Mouse (Mus musculus) ES-Bruce4 (cell line): ENCODE measurements around the gene Mrps7. TPM values are rescaled to one million over a fixed set of nuclear protein-coding genes. Genes with fewer than 3 reads are reported as not detected.

Experiments
- H3K27ac ChIP-seq: 2 replicates; pipeline ENCODE4 v1.5.1; 2012; ENCODE audit warnings: low read length, inconsistent platforms; ENCODE audit not compliant: insufficient read depth
- H3K27me3 ChIP-seq: 2 replicates; pipeline ENCODE4 v1.6.1; 2012; ENCODE audit warnings: mild to moderate bottlenecking, low read length, inconsistent platforms; ENCODE audit not compliant: control insufficient read depth, poor library complexity, insufficient read depth, severe bottlenecking
- H3K36me3 ChIP-seq: 2 replicates; pipeline ENCODE4 v1.6.1; 2012; ENCODE audit warnings: inconsistent platforms, mild to moderate bottlenecking, low read length, moderate library complexity; ENCODE audit not compliant: control insufficient read depth, poor library complexity, insufficient read depth, severe bottlenecking
- H3K4me1 ChIP-seq: one replicate; pipeline ENCODE4 v1.8.1; 2011; ENCODE audit warnings: low read length; ENCODE audit not compliant: control insufficient read depth, insufficient read depth
- H3K4me3 ChIP-seq: 2 replicates; pipeline ENCODE4 v1.5.1; 2011; ENCODE audit warnings: low read depth, mild to moderate bottlenecking, low read length
- H3K9ac ChIP-seq: 2 replicates; pipeline ENCODE4 v1.6.1; 2012; ENCODE audit warnings: low read depth, mild to moderate bottlenecking, inconsistent platforms; ENCODE audit not compliant: poor library complexity, severe bottlenecking
- H3K9me3 ChIP-seq: replicated peaks from 2 replicates; pipeline ENCODE4 v1.6.1; 2012; ENCODE audit warnings: mild to moderate bottlenecking, low read length, inconsistent platforms; ENCODE audit not compliant: control insufficient read depth, poor library complexity, insufficient read depth, severe bottlenecking
- CTCF ChIP-seq: IDR thresholded peaks from one replicate; pipeline ENCODE4 v1.8.1; 2011; ENCODE audit warnings: low read depth, low read length
- EP300 ChIP-seq: IDR thresholded peaks from 2 replicates; pipeline ENCODE4 v1.6.1; 2011; ENCODE audit warnings: low read depth, low read length; ENCODE audit not compliant: insufficient read depth
- POLR2A ChIP-seq: IDR thresholded peaks from one replicate; pipeline ENCODE4 v1.8.1; 2011; ENCODE audit warnings: low read length; ENCODE audit not compliant: insufficient read depth
- polyA plus RNA-seq: library from polyadenylated mRNA; stranded (reverse); fragments of >200 nt; gene quantifications from 2 replicates; pipeline ENCODE4 v1.2.4, GENCODE M21; 2011; ENCODE audit warnings: low read depth; ENCODE audit not compliant: missing spikeins, insufficient read depth, insufficient read length

Gene Mrps7
- polyA plus RNA-seq, 1 experiment = 35.5 TPM

GRCm38 (mm10) chr11:115629734-115630531 is 26.2 kb downstream of the Mrps7 start:
- Histone ChIP-seq H3K27ac (peak overlapping the region; percentile 96), H3K36me3 (no peaks in the 10 kb centered on the region), H3K4me3 (no peak overlapping the region), H3K27me3 (no peaks in the 10 kb centered on the region), H3K4me1 (peaks cover 2% of the 10 kb centered on the region), H3K9ac (peak overlapping the region; percentile 6), H3K9me3 (no peaks in the 10 kb centered on the region)
- no peak for TF ChIP-seq POLR2A
- no peak for TF ChIP-seq CTCF
- TF ChIP-seq EP300 = no peak

GRCm38 (mm10) chr11:115630532-115631504 is 27.1 kb downstream of the Mrps7 start:
- no peaks in the 10 kb centered on the region for H3K9me3 ChIP-seq
- no peaks in the 10 kb centered on the region for H3K27me3 ChIP-seq
- no peaks in the 10 kb centered on the region for H3K36me3 ChIP-seq
- peaks cover 2% of the 10 kb centered on the region for H3K4me1 ChIP-seq
- peak overlapping the region; percentile 62 for H3K9ac ChIP-seq
- TF ChIP-seq POLR2A = peak; percentile 32
- no peak for TF ChIP-seq CTCF
- TF ChIP-seq EP300 = peak; percentile 78
- H3K4me3 ChIP-seq = peak overlapping the region; percentile 42
- H3K27ac ChIP-seq = peak overlapping the region; percentile 96

GRCm38 (mm10) chr11:115631505-115631890 is 27.8 kb downstream of the Mrps7 start:
- Histone ChIP-seq H3K27me3 (no peaks in the 10 kb centered on the region), H3K9ac (peak overlapping the region; percentile 62), H3K27ac (peak overlapping the region; percentile 95), H3K4me3 (peak overlapping the region; percentile 42; the same call in 1 of the 2 replicates), H3K4me1 (peaks cover 2% of the 10 kb centered on the region), H3K36me3 (no peaks in the 10 kb centered on the region), H3K9me3 (no peaks in the 10 kb centered on the region)
- TF ChIP-seq CTCF (peak; percentile 51), POLR2A (no peak)

GRCm38 (mm10) chr11:115632247-115632646 is 28.5 kb downstream of the Mrps7 start:
- H3K36me3 ChIP-seq = no peaks in the 10 kb centered on the region
- peaks cover 2% of the 10 kb centered on the region for H3K4me1 ChIP-seq
- peak overlapping the region; percentile 60 for H3K27ac ChIP-seq
- H3K27me3 ChIP-seq = no peaks in the 10 kb centered on the region
- H3K4me3 ChIP-seq = no peak overlapping the region
- H3K9ac ChIP-seq = no peak overlapping the region
- H3K9me3 ChIP-seq = no peaks in the 10 kb centered on the region
- no peak for TF ChIP-seq CTCF
- TF ChIP-seq EP300 = 0 out of 2 replicates have a peak, but pooled peaks have one; percentile 50
- TF ChIP-seq POLR2A = no peak

- Histone ChIP-seq H3K9me3 (no peaks in the 10 kb centered on the region), H3K36me3 (no peaks in the 10 kb centered on the region), H3K27me3 (no peaks in the 10 kb centered on the region), H3K27ac (0 out of 2 replicates have a peak overlapping the region, but pooled peaks have one; percentile 60), H3K4me1 (peaks cover 2% of the 10 kb centered on the region), H3K9ac (0 out of 2 replicates have a peak overlapping the region, but pooled peaks have one; percentile 25), H3K4me3 (no peak overlapping the region)
- TF ChIP-seq POLR2A = no peak
- no peak for TF ChIP-seq CTCF
- TF ChIP-seq EP300 = no peak
Observed at GRCm38 (mm10) chr11:115632862-115633261, 29.1 kb downstream of the Mrps7 start.
